Mouse (Mus musculus) kidney, embryonic 14.5 days (tissue): ENCODE data around the gene Wdr25. TPM values are rescaled to one million over a fixed set of nuclear protein-coding genes. Genes with fewer than 3 reads are reported as not detected.

Experiments
- ATAC-seq: fragments of 200-750 bp; cut with Nextera tagmentation; 2 replicates; pipeline ENCODE4 v1.8.0; 2017; ENCODE audit warnings: moderate number of reproducible peaks, mild to moderate bottlenecking, moderate TSS enrichment, moderate library complexity; ENCODE audit not compliant: low FRiP score, low TSS enrichment
- H3K27ac ChIP-seq: fragments of 300-500 bp; sonication (generic); 2 replicates; pipeline ENCODE4 v1.5.1; 2014; ENCODE audit warnings: low read depth, mild to moderate bottlenecking, low read length, moderate library complexity, mixed read lengths
- H3K27me3 ChIP-seq: fragments of 300-500 bp; sonication (generic); 2 replicates; pipeline ENCODE4 v1.6.1; 2014; ENCODE audit warnings: mild to moderate bottlenecking, low read length; ENCODE audit not compliant: control insufficient read depth, insufficient read depth
- H3K36me3 ChIP-seq: fragments of 300-500 bp; sonication (generic); 2 replicates; pipeline ENCODE4 v1.6.1; 2014; ENCODE audit warnings: low read length, mixed read lengths; ENCODE audit not compliant: control insufficient read depth, insufficient read depth
- H3K4me1 ChIP-seq: fragments of 300-500 bp; sonication (generic); 2 replicates; pipeline ENCODE4 v1.6.1; 2014; ENCODE audit warnings: low read length, mixed read lengths; ENCODE audit not compliant: control insufficient read depth, insufficient read depth
- H3K4me2 ChIP-seq: fragments of 300-500 bp; sonication (generic); replicated peaks from 2 replicates; pipeline ENCODE4 v1.6.1; 2014; ENCODE audit warnings: low read depth, mild to moderate bottlenecking, low read length
- H3K4me3 ChIP-seq: fragments of 300-500 bp; sonication (generic); 2 replicates; pipeline ENCODE4 v1.5.1; 2014; ENCODE audit warnings: mild to moderate bottlenecking, low read length
- H3K9ac ChIP-seq: fragments of 300-500 bp; sonication (generic); 2 replicates; pipeline ENCODE4 v1.6.1; 2014; ENCODE audit warnings: low read depth, mild to moderate bottlenecking, low read length, moderate library complexity
- H3K9me3 ChIP-seq: fragments of 300-500 bp; sonication (generic); 2 replicates; pipeline ENCODE4 v1.6.1; 2016; ENCODE audit warnings: low read length; ENCODE audit not compliant: control insufficient read depth
- WGBS: fragments of 180-500 bp; shearing (Covaris S2); extraction: QIAGEN DNeasy Blood & Tissue Kit; methylation state at CpG from one replicate; pipeline ENCODE4 v1.1.7; 2014; 5-methylcytosine and 5-hydroxymethylcytosine counted together
- polyA plus RNA-seq: library from polyadenylated mRNA; unstranded; fragments of >200 nt; fragmentation: Nextera tagmentation; extraction: Ambion mirVana; gene quantifications from 2 replicates; pipeline ENCODE4 v1.2.1, GENCODE M21; 2014

The Wdr25 gene
- polyA plus RNA-seq, 1 experiment from 2014 or later = 6.0 TPM

DNA sequence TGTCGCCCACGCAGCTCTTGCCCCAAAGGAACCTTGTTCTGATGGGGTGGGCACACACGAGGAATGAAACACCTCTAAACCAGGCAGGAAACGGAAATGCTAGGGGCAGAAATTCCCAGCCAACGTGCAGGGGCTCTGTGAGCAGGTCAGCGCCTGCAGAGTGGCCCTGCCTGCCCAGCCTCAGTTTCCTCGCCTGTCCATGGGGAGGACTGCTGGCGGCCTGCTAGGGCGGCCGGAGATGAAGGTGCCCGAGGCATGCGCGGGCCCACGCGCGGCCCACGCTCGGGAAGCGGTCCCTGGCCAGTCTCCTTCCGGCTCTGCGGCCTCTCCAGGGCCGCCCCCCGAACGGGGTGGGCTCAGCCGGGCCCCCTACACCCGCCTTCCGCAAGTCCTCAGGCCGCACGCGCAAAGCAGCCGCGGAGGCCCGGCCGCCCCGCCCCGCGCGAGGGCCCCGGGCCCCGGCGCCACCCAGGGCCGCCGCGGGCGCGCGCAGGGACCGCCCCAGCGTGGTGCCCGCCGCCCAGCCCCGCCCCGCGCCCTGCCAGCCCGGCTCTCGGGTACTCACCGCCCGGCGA lies 174.2 kb downstream of the Wdr25 start:
- Histone ChIP-seq H3K4me3 (peak overlapping the region; percentile 51), H3K9me3 (no peaks in the 10 kb centered on the region), H3K36me3 (no peaks in the 10 kb centered on the region), H3K9ac (peak overlapping the region; percentile 79), H3K4me1 (0 out of 2 replicates have a peak, but pooled peaks cover 10% of the 10 kb centered on the region), H3K27me3 (peaks cover 6% of the 10 kb centered on the region; the same call in 1 of the 2 replicates), H3K27ac (0 out of 2 replicates have a peak overlapping the region, but pooled peaks have one; percentile 42), H3K4me2 (peak overlapping the region; percentile 96)
- WGBS = under 1% methylated on average over 45 of the region's 59 CpGs
- peak; percentile 93 for ATAC-seq

DNA sequence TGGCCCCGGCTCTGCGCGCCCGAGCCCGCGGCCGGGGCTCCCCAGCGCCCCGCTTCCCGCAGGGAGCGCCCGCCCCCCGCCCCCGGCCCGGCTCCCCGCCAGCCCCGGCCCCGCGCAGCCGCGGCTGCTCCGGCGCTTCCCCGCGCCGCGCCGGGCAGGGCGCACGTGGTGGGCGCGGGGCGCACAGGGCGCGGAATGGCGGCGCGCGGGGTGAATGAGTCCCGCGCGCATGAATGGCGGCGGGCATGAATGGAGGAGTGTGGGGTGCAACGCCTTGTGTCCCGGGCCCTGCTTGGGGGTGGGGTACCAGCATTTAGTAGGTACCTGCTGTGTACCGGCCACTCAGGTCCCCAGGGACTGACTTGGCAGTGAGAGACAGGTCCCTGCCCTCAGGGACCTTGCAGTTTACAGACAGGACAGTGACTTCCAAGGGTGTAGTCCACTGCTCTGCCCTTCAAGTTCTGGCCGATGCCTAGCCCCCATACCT lies 174.8 kb downstream of the Wdr25 start, which contains the start of gene Begain:
Gene Begain, minus strand, starts transcription at position 51 of the 487 bp plus-strand sequence.
- Histone ChIP-seq H3K27me3 (peaks cover 6% of the 10 kb centered on the region; the same call in 1 of the 2 replicates), H3K4me3 (peak within 1 kb of the TSS; percentile 51), H3K27ac (0 out of 2 replicates have a peak within 1 kb of the TSS, but pooled peaks have one; percentile 42), H3K4me2 (peak within 1 kb of the TSS; percentile 96), H3K9me3 (no peaks in the 10 kb centered on the region), H3K4me1 (0 out of 2 replicates have a peak, but pooled peaks cover 10% of the 10 kb centered on the region), H3K36me3 (no peaks in the 10 kb centered on the region), H3K9ac (peak within 1 kb of the TSS; percentile 79)
- ATAC-seq = peak; percentile 59
- 1% methylated on average over 29 of the region's 48 CpGs for WGBS

DNA sequence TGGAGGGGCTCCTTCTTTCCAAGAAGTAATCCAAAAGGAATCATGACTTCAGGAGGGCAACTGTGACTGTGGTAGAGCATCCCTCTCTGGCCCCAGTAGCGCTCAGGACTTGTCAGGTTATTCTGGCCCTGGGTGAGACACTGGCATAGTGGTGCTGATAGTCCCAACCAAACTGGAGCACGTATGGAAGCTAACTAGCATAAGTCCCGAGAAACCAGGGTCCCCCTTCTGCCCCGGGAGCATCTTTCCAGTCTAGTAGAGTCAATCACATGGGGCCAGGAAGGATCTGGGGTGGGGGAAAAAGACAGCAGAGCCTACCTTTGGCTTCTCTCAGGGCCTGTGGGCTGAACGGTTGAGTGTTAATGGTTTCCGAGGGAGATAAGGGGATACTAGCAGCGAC lies 175.3 kb downstream of the Wdr25 start:
- H3K4me3 ChIP-seq = peak overlapping the region; percentile 51; the same call in 1 of the 2 replicates
- H3K9me3 ChIP-seq = no peaks in the 10 kb centered on the region
- 51% methylated on average over 7 of the region's 7 CpGs for WGBS
- ATAC-seq = no peak
- H3K4me1 ChIP-seq = 0 out of 2 replicates have a peak, but pooled peaks cover 10% of the 10 kb centered on the region
- peak overlapping the region; percentile 96 for H3K4me2 ChIP-seq
- H3K27ac ChIP-seq = no peak overlapping the region
- H3K27me3 ChIP-seq = peaks cover 6% of the 10 kb centered on the region; the same call in 1 of the 2 replicates
- H3K9ac ChIP-seq = no peak overlapping the region
- H3K36me3 ChIP-seq = no peaks in the 10 kb centered on the region

DNA sequence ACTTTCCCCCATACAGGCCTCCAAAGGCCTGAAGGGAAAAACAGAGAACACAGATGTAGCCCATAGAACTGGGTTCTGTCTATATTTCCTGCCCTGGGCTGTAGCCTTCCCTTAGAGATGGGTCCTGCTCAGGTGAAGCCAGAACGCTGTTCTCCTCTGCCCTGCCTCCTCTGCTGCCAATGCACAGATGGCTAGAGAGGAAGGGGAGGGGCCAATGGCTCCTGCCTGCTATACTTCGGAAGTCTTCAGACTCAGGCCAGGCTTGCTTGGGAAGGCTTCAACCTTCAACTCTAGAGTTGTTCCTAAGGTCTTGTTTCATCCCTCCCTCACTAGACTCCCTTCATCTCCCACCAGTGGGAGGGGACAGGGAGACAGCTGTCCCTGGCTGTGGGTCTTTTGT lies 176.3 kb downstream of the Wdr25 start:
- H3K27ac ChIP-seq = no peak overlapping the region
- H3K36me3 ChIP-seq = no peaks in the 10 kb centered on the region
- peaks cover 6% of the 10 kb centered on the region; the same call in 1 of the 2 replicates for H3K27me3 ChIP-seq
- 0 out of 2 replicates have a peak, but pooled peaks cover 10% of the 10 kb centered on the region for H3K4me1 ChIP-seq
- H3K9me3 ChIP-seq = no peaks in the 10 kb centered on the region
- H3K4me2 ChIP-seq = no peak overlapping the region
- no peak overlapping the region for H3K4me3 ChIP-seq
- WGBS = 13% methylated on average over 2 of the region's 2 CpGs
- no peak for ATAC-seq
- H3K9ac ChIP-seq = no peak overlapping the region

DNA sequence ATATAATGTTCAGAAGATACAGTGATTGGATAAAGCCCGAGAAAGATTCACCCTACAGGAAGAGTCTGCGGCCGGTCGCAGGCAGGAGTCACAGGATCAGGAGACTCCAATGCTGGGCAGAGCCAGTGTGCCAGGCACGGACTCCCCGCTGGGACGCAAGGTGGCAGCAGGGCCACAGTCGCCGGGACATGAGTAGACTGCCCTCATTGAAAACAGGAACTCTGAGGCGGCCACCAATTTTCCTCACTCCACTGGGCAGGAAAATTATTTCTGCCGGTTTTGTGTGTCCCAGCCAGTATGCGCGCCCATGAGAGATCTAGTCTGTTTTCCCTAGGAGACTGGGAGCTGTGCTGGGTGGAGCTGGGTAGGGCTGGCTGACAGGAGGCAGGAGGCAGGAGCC lies 177.8 kb downstream of the Wdr25 start:
- Histone ChIP-seq H3K36me3 (no peaks in the 10 kb centered on the region), H3K27ac (no peak overlapping the region), H3K9ac (no peak overlapping the region), H3K4me2 (no peak overlapping the region), H3K4me1 (0 out of 2 replicates have a peak, but pooled peaks cover 10% of the 10 kb centered on the region), H3K4me3 (no peak overlapping the region), H3K9me3 (no peaks in the 10 kb centered on the region), H3K27me3 (peaks cover 6% of the 10 kb centered on the region; the same call in 1 of the 2 replicates)
- 73% methylated on average over 13 of the region's 13 CpGs for WGBS
- no peak for ATAC-seq

DNA sequence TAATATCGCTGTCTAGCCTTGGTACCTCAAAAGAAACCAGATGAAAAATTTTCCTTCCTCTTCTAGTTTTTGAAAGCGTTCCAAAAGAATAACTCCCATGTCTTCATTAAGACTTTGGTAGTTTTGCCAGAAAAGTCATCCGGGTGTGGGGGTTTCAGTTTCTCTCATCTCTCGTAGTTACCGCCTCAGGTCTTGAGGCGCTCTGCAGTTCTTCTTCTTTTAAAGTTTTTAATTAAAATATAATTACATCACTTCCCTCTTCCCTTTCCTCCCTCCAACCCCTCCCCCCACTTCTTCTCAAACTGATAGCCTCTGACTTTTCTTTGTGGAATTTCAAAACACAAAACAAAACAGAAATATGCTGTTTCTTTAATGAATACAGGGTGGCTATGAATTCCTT lies 180.7 kb downstream of the Wdr25 start:
- H3K9me3 ChIP-seq = no peaks in the 10 kb centered on the region
- 0 out of 2 replicates have a peak, but pooled peaks cover 4% of the 10 kb centered on the region for H3K4me1 ChIP-seq
- no peaks in the 10 kb centered on the region for H3K36me3 ChIP-seq
- H3K4me3 ChIP-seq = no peak overlapping the region
- WGBS = 89% methylated on average over 6 of the region's 6 CpGs
- H3K9ac ChIP-seq = no peak overlapping the region
- no peak for ATAC-seq
- H3K27me3 ChIP-seq = no peaks in the 10 kb centered on the region
- no peak overlapping the region for H3K4me2 ChIP-seq
- H3K27ac ChIP-seq = no peak overlapping the region

DNA sequence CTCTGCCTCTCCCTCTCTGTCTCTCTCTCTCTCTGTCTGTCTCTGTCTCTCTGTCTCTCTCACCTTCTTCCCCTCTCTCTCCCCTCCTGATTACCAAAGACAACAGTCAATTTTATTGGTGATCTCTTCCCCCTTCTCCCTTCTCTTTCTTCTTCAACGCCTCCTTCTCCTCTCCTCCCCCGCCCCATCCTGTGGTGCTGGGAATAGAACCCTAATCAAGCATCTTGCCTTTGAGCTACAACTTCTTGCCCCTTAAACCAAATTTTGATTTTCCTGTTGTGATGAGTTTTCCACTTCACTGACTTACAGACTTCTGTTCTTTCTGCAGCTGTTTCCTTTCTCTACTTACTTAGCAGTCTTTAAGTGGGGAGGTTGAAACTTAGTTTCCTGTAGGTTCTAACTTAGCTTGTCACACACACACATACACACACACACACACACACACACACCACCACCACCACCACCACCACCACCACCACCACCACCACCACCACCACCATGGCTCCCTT lies 181.4 kb downstream of the Wdr25 start:
- no peak overlapping the region for H3K9ac ChIP-seq
- H3K4me2 ChIP-seq = no peak overlapping the region
- 54% methylated on average over 2 of the region's 2 CpGs for WGBS
- H3K4me1 ChIP-seq = no peaks in the 10 kb centered on the region
- H3K27me3 ChIP-seq = no peaks in the 10 kb centered on the region
- no peak for ATAC-seq
- H3K4me3 ChIP-seq = no peak overlapping the region
- H3K27ac ChIP-seq = no peak overlapping the region
- no peaks in the 10 kb centered on the region for H3K36me3 ChIP-seq
- H3K9me3 ChIP-seq = no peaks in the 10 kb centered on the region

DNA sequence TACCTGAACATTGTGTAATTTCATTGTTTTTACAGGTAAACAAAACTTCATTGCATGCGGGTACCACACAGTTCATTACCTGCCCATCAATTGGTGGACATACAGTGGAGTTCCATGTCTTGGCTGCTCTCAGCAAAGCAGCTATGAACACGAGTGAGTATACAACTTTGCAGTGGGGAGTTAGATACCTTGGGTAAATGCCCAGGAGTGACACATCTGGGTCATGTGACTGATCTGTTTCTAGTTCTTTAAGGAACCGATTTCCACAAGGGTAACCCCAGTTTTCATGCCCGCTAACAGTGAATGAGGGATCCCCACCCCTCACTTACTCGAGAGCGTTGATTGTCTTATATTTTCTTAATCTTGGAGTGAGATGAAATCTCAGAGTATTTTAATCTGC lies 183.6 kb downstream of the Wdr25 start:
- no peak overlapping the region for H3K27ac ChIP-seq
- WGBS = 83% methylated on average over 6 of the region's 6 CpGs
- no peaks in the 10 kb centered on the region for H3K4me1 ChIP-seq
- H3K36me3 ChIP-seq = no peaks in the 10 kb centered on the region
- no peaks in the 10 kb centered on the region for H3K9me3 ChIP-seq
- no peaks in the 10 kb centered on the region for H3K27me3 ChIP-seq
- no peak for ATAC-seq
- no peak overlapping the region for H3K4me2 ChIP-seq
- H3K9ac ChIP-seq = no peak overlapping the region
- H3K4me3 ChIP-seq = no peak overlapping the region
